Mouse (Mus musculus) 416B (cell line): ENCODE results near the gene 4933415A04Rik.

ENCODE experiments used
- DNase-seq: peaks from one replicate; pipeline ENCODE4 v3.0.0; 2011; ENCODE audit warnings: low read depth

4933415A04Rik gene

GRCm38 (mm10) chr11:43586324-43587090 is at the start of gene 4933415A04Rik:
Gene 4933415A04Rik, plus strand, starts transcription at chr11:43587040.
- peak; percentile 92 for DNase-seq

GRCm38 (mm10) chr11:43537074-43537473 is 49.8 kb upstream of the 4933415A04Rik start:
- DNase-seq, result no peak

- DNase-seq, result no peak
Observed at GRCm38 (mm10) chr11:43539863-43540262, 47.0 kb upstream of the 4933415A04Rik start.

- DNase-seq, result peak; percentile 90
Observed at GRCm38 (mm10) chr11:43543711-43544466, 43.0 kb upstream of the 4933415A04Rik start.

GRCm38 (mm10) chr11:43544819-43545218 is 42.0 kb upstream of the 4933415A04Rik start:
- no peak for DNase-seq

GRCm38 (mm10) chr11:43545873-43546475 is 40.9 kb upstream of the 4933415A04Rik start:
- no peak for DNase-seq

GRCm38 (mm10) chr11:43546678-43547077 is 40.2 kb upstream of the 4933415A04Rik start:
- DNase-seq, result no peak

- DNase-seq, result no peak
Observed at GRCm38 (mm10) chr11:43548148-43548547, 38.7 kb upstream of the 4933415A04Rik start.

- no peak for DNase-seq
Observed at GRCm38 (mm10) chr11:43548657-43549435, 38.0 kb upstream of the 4933415A04Rik start.

- no peak for DNase-seq
Observed at GRCm38 (mm10) chr11:43549701-43550100, 37.1 kb upstream of the 4933415A04Rik start.

- DNase-seq, result peak; percentile 89
Observed at GRCm38 (mm10) chr11:43551756-43552155, 35.1 kb upstream of the 4933415A04Rik start.

- no peak for DNase-seq
Observed at GRCm38 (mm10) chr11:43552675-43553074, 34.2 kb upstream of the 4933415A04Rik start.

- DNase-seq, result peak; percentile 50
Observed at GRCm38 (mm10) chr11:43556538-43556937, 30.3 kb upstream of the 4933415A04Rik start.

GRCm38 (mm10) chr11:43559515-43560292 is 27.1 kb upstream of the 4933415A04Rik start:
- no peak for DNase-seq

- DNase-seq, result no peak
Observed at GRCm38 (mm10) chr11:43563654-43564244, 23.1 kb upstream of the 4933415A04Rik start.

GRCm38 (mm10) chr11:43565414-43565813 is 21.4 kb upstream of the 4933415A04Rik start:
- DNase-seq, result no peak

- no peak for DNase-seq
Observed at GRCm38 (mm10) chr11:43565852-43566251, 21.0 kb upstream of the 4933415A04Rik start.

GRCm38 (mm10) chr11:43566696-43567095 is 20.1 kb upstream of the 4933415A04Rik start:
- DNase-seq, result no peak

- DNase-seq, result peak; percentile 81
Observed at GRCm38 (mm10) chr11:43568263-43568662, 18.6 kb upstream of the 4933415A04Rik start.

GRCm38 (mm10) chr11:43569188-43569587 is 17.7 kb upstream of the 4933415A04Rik start:
- DNase-seq, result peak; percentile 69

- peak; percentile 96 for DNase-seq
Observed at GRCm38 (mm10) chr11:43569595-43569994, 17.2 kb upstream of the 4933415A04Rik start.
